Mouse (Mus musculus) forebrain, embryonic 11.5 days (tissue): ENCODE measurements at regions not wholly inside any gene's neighbourhood (a gene's known extent, or its start where the extent isn't known, plus 50 kb on each side); places are given as distances from the start of the nearest gene placed in this dataset.

ENCODE experiments used
- ATAC-seq: fragments of 200-750 bp; cut with Nextera tagmentation; replicated peaks from 2 replicates; pipeline ENCODE4 v1.8.0; 2017; ENCODE audit warnings: moderate TSS enrichment; ENCODE audit not compliant: low FRiP score
- DNase-seq: peaks from one replicate; pipeline ENCODE4 v3.0.0-alpha.2; 2017; ENCODE audit warnings: low spot score
- H3K27ac ChIP-seq: fragments of 300-500 bp; sonication (generic); 2 replicates; pipeline ENCODE4 v1.5.1; 2014; ENCODE audit warnings: low read depth, low read length
- H3K27me3 ChIP-seq: fragments of 300-500 bp; sonication (generic); 2 replicates; pipeline ENCODE4 v1.6.1; 2014; ENCODE audit warnings: mild to moderate bottlenecking, low read length, mixed read lengths; ENCODE audit not compliant: control insufficient read depth, insufficient read depth
- H3K36me3 ChIP-seq: fragments of 300-500 bp; sonication (generic); 2 replicates; pipeline ENCODE4 v1.6.1; 2014; ENCODE audit warnings: mild to moderate bottlenecking, low read length, moderate library complexity, mixed read lengths; ENCODE audit not compliant: control insufficient read depth, insufficient read depth
- H3K4me1 ChIP-seq: fragments of 300-500 bp; sonication (generic); replicated peaks from 2 replicates; pipeline ENCODE4 v1.6.1; 2014; ENCODE audit warnings: low read length, mixed read lengths; ENCODE audit not compliant: control insufficient read depth, insufficient read depth
- H3K4me2 ChIP-seq: fragments of 300-500 bp; sonication (generic); 2 replicates; pipeline ENCODE4 v1.6.1; 2014; ENCODE audit warnings: low read depth, mild to moderate bottlenecking, low read length, moderate library complexity, mixed read lengths; ENCODE audit not compliant: severe bottlenecking
- H3K4me3 ChIP-seq: fragments of 300-500 bp; sonication (generic); 2 replicates; pipeline ENCODE4 v1.5.1; 2014; ENCODE audit warnings: low read depth, low read length
- H3K9ac ChIP-seq: fragments of 300-500 bp; sonication (generic); 2 replicates; pipeline ENCODE4 v1.6.1; 2014; ENCODE audit warnings: low read length
- H3K9me3 ChIP-seq: fragments of 300-500 bp; sonication (generic); 2 replicates; pipeline ENCODE4 v1.6.1; 2016; ENCODE audit warnings: low read length, mixed read lengths; ENCODE audit not compliant: control insufficient read depth
- WGBS: fragments of 180-500 bp; shearing (Covaris S2); extraction: QIAGEN DNeasy Blood & Tissue Kit; methylation state at CpG from one replicate; pipeline ENCODE4 v1.1.7; 2014; 5-methylcytosine and 5-hydroxymethylcytosine counted together

DNA sequence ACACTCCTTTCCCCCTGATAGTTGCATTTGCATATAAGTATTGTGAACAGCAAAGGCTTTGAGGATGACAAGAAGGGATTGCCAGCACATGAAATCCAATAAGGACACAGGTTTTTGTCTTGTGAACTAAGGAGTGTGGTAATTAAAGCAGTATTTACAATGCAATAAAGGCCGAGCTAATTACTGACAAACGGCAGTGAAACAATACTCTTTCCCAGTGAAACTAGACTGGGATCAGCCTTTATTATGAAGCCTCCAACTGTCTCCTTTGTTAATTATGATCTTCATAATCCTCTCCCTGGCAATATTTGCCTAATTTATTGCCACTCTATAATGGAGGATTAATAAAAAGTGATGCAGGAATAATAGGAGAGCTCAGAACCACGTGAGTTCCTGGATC lies 704.2 kb upstream of the Api5 start:
- no peak overlapping the region for H3K27ac ChIP-seq
- DNase-seq (no peak), ATAC-seq (no peak)
- H3K4me3 ChIP-seq, result no peak overlapping the region
- no peaks in the 10 kb centered on the region for H3K9me3 ChIP-seq
- H3K9ac ChIP-seq, result no peak overlapping the region
- H3K4me2 ChIP-seq, result no peak overlapping the region
- no peaks in the 10 kb centered on the region for H3K4me1 ChIP-seq
- H3K27me3 ChIP-seq, result no peaks in the 10 kb centered on the region
- 29% methylated on average over 3 of the region's 3 CpGs for WGBS
- H3K36me3 ChIP-seq, result no peaks in the 10 kb centered on the region

DNA sequence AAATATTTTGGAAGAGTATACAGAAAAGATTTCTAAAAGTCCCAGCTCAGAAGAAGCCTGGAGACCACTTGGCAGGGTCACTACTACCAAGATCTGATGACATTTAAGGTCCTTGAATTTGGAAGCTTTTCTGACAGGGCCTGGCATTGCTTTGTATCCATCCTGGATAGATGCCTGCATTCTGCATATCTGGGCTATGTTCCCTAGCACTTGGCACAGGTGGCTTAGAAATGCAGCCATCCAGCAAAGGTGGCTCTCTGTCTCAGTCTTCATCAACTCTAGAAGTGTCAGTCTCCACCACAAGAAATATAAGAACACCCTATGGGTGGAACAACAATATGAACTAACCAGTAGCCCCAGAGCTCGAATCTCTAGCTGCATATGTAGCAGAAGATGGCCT lies 702.2 kb upstream of the Api5 start:
- ATAC-seq (no peak), DNase-seq (no peak)
- Histone ChIP-seq H3K9me3 (no peaks in the 10 kb centered on the region), H3K27ac (no peak overlapping the region), H3K27me3 (no peaks in the 10 kb centered on the region), H3K9ac (no peak overlapping the region), H3K4me2 (no peak overlapping the region), H3K36me3 (no peaks in the 10 kb centered on the region), H3K4me1 (no peaks in the 10 kb centered on the region), H3K4me3 (no peak overlapping the region)
- WGBS, result 38% methylated on average over 1 of the region's 1 CpGs

DNA sequence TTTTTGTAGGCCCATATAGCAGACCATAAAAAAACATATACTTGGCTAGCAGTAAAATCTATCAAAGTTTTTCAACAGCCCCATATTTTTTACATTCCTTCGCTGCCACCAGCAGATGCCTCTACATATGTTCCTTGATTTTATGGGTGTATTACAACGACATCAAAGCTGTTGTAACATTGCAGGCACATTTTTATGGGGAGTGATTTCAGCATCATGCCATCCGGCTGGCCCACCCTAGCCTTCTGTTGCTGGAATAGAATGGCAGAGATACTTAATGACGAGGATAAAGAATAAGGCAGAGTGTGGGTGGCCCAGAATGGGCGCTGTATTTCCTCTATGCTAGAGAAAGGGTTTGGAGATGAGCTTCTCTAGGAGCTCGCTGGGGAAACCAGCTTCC lies 698.7 kb upstream of the Api5 start:
- H3K27ac ChIP-seq, result no peak overlapping the region
- no peaks in the 10 kb centered on the region for H3K36me3 ChIP-seq
- no peak overlapping the region for H3K4me2 ChIP-seq
- 84% methylated on average over 6 of the region's 6 CpGs for WGBS
- no peak overlapping the region for H3K4me3 ChIP-seq
- ATAC-seq (no peak), DNase-seq (no peak)
- no peaks in the 10 kb centered on the region for H3K9me3 ChIP-seq
- H3K9ac ChIP-seq, result no peak overlapping the region
- H3K4me1 ChIP-seq, result no peaks in the 10 kb centered on the region
- no peaks in the 10 kb centered on the region for H3K27me3 ChIP-seq

DNA sequence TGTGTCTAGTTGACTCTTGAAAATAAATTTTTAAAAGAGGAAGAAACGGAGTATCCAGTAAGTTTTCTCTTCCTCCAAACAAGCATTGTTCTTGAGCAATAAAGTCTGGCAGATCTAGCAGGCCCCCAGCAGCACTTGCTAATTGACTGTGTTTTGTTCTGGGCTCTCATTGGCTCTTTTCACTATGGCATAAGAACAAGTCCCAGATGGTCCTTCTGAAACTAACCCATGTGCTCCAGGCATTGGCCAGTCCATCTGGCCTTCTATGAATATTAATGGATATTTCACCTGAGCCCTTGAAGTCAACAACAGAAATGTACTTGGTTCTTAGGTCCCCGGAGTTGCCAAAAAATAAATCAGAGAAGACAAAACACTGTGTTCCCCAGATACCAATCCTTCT lies 693.2 kb upstream of the Api5 start:
- Histone ChIP-seq H3K9me3 (no peaks in the 10 kb centered on the region), H3K36me3 (no peaks in the 10 kb centered on the region), H3K9ac (no peak overlapping the region), H3K27me3 (no peaks in the 10 kb centered on the region), H3K27ac (no peak overlapping the region), H3K4me1 (no peaks in the 10 kb centered on the region), H3K4me2 (no peak overlapping the region), H3K4me3 (no peak overlapping the region)
- DNase-seq (no peak), ATAC-seq (peak; percentile 34; the same call in 1 of the 2 replicates)
- WGBS, result 76% methylated on average over 2 of the region's 2 CpGs

DNA sequence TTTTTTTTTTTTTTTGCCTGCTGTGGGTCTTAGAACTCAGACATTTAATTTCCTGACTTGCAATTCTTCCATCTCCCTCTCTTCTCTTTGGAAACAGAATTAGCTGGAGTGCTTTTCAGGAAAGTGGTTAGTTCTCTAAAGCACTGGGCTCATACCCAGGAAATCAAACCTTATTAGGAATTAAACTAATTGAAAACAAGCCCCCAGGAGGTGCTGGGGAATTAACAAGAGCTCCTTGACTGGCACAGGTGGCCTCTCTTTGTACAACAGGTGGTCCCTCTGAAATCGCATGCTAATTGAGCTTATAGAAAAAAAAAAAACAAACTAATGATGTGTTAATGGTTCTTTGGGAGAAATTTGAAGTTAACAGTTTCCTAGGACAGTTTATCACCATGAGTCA lies 690.8 kb upstream of the Api5 start:
- H3K4me1 ChIP-seq, result no peaks in the 10 kb centered on the region
- DNase-seq, result no peak
- H3K27ac ChIP-seq, result no peak overlapping the region
- no peaks in the 10 kb centered on the region for H3K27me3 ChIP-seq
- ATAC-seq, result no peak
- no peaks in the 10 kb centered on the region for H3K36me3 ChIP-seq
- no peak overlapping the region for H3K4me2 ChIP-seq
- WGBS, result 38% methylated on average over 1 of the region's 1 CpGs
- H3K9ac ChIP-seq, result no peak overlapping the region
- H3K4me3 ChIP-seq, result no peak overlapping the region
- no peaks in the 10 kb centered on the region for H3K9me3 ChIP-seq

DNA sequence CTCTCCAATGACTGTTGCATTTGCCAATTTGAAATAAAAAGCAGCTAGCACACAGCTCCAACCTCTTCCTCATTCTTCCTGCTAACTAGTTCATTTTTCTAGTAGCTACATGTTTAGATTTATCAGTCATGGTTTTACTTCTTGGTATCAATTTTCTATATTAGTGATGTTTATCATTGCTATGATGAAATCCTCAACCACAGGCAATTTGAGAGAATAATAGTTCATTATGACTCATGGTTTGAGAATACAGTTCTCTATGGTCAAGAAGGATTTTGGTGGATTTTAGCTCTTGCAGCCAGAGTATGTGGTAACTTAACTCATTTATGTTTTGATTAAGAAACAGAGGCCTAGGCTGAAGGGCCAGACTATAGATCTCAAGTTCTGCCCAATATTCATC lies 681.6 kb upstream of the Api5 start:
- no peak overlapping the region for H3K4me2 ChIP-seq
- H3K9ac ChIP-seq, result no peak overlapping the region
- no peaks in the 10 kb centered on the region for H3K9me3 ChIP-seq
- H3K36me3 ChIP-seq, result no peaks in the 10 kb centered on the region
- H3K4me1 ChIP-seq, result no peaks in the 10 kb centered on the region
- ATAC-seq (no peak), DNase-seq (no peak)
- no peak overlapping the region for H3K27ac ChIP-seq
- no peak overlapping the region for H3K4me3 ChIP-seq
- no peaks in the 10 kb centered on the region for H3K27me3 ChIP-seq

DNA sequence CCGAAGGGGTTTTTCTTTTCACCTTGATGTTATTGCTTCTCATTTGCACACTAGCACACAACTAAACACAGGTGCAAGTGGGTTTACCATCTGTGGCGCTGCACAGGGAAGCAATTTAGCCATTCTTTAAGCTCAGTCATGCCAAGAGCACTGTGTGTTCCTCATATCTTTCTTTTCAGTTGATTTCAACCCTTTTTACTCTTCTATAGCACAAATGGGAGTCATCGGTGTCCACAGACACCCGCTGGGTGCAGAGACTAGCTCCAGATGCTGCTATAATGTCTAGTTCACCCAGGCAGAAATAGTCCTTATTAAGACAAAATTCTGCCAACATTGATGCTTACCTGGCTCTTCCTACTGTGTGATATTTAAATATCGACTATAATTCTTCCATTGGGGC lies 659.1 kb upstream of the Api5 start:
- H3K4me2 ChIP-seq, result no peak overlapping the region
- no peak overlapping the region for H3K9ac ChIP-seq
- 88% methylated on average over 5 of the region's 5 CpGs for WGBS
- no peak overlapping the region for H3K4me3 ChIP-seq
- H3K27me3 ChIP-seq, result no peaks in the 10 kb centered on the region
- ATAC-seq, result no peak
- H3K9me3 ChIP-seq, result no peaks in the 10 kb centered on the region
- no peak for DNase-seq
- no peaks in the 10 kb centered on the region for H3K4me1 ChIP-seq
- H3K27ac ChIP-seq, result no peak overlapping the region
- no peaks in the 10 kb centered on the region for H3K36me3 ChIP-seq

DNA sequence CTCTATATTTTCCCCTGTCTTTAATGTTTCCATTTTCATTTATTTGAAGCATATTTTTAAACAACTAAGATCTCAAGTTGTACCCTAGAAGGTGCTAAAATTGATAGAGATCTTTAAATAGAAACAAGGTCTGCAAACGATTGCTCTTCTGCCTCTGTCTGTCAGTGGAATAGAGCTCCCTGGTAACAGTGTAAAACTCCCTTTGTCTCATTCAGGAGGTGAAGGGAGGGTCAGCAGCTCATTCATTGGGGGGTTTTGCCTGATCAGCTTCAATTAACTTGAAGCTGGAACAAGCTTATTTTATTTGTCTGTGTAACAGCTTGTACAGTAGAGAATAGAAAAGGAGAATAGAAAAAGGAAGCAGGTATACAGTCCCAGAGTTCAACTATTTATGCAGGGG lies 616.7 kb upstream of the Api5 start:
- Histone ChIP-seq H3K27me3 (no peaks in the 10 kb centered on the region), H3K9ac (no peak overlapping the region), H3K36me3 (no peaks in the 10 kb centered on the region), H3K4me1 (no peaks in the 10 kb centered on the region), H3K27ac (no peak overlapping the region), H3K4me3 (no peak overlapping the region), H3K9me3 (no peaks in the 10 kb centered on the region), H3K4me2 (no peak overlapping the region)
- WGBS, result 17% methylated on average over 1 of the region's 1 CpGs
- no peak for DNase-seq
- peak; percentile 26; the same call in 1 of the 2 replicates for ATAC-seq

DNA sequence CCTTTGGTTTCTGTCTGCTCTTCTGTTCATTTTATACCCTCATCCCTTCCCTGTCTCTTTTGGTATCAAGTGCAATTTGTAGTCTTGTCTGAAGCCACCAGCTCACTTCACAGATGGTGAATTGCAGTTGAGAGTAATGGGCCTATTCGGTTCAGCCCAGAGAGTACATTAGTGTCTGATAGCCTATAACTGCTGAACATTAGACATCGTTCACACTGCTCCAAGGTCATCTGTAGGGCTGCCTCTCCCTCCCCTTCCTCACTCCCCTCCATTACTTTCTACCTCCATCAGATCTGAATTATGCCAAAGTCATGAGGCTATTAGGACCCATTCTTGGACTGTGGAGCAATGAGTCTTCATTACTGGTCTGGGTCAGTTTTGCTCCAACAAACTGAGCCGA lies 615.9 kb upstream of the Api5 start:
- Histone ChIP-seq H3K27me3 (no peaks in the 10 kb centered on the region), H3K4me1 (no peaks in the 10 kb centered on the region), H3K27ac (no peak overlapping the region), H3K9ac (no peak overlapping the region), H3K4me3 (no peak overlapping the region), H3K4me2 (no peak overlapping the region), H3K36me3 (no peaks in the 10 kb centered on the region), H3K9me3 (no peaks in the 10 kb centered on the region)
- WGBS, result 79% methylated on average over 3 of the region's 3 CpGs
- DNase-seq, result no peak
- ATAC-seq, result no peak
